9 mouse cellular contexts compared by ENCODE assay signal in the genomic region with DNA sequence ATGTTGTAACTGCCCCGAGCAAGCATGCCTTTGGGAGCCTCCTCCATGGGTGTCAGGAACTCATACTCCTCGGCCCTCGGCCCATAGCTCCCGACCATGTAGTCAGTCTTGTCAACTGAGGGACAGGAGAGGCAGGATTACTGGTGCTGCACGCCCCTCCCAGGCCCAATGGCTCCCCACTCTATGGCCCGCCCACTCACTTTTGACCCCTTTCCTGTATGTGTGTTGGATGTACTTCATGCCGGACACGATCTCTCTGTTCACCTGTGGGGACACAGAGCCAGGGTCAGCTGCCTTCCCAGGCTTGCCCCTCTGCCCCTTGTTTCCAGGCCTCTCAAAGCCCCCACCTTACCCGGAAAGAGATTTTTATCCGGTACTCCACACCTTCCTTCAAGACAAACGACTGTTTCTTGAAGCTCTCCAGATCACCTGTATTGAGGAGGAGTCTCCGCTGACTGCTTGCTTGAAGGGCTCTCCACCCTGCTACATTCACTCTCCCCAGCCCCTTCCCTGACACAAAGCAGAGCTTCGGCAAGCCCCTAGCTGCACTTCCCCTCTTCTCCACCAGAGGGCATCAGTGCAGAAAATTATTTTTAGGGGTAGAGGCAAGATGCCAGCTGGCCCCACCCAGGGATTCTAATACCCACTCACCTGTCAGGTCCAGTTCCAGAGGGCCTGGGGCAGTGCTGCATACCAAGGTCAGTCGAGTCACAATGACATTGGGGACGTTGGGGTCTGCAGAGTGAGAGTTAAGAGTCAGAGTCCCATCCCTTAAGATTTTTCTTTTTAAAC. TPM values are rescaled to one million over a fixed set of nuclear protein-coding genes. Genes with fewer than 3 reads are reported as not detected.
DNase-seq lines count a peak whose midpoint lies in the region; ATAC-seq and TF ChIP-seq lines count a peak whose summit lies in the region.
"Had no signal": no experiment of that assay in that cellular context is flagged by ENCODE, and none has a peak within 500 bp of the region (broad histone marks: within the 10 kb centered on the region; RNA-seq: fewer than 3 reads in every experiment).

No protein-coding gene starts in this region.

- H3K9ac ChIP-seq in CH12.LX (ENCODE audit: insufficient read depth, low read depth) = peak overlapping the region; percentile 93; the same call in 1 of the 2 replicates
- 0 out of 2 replicates have a peak overlapping the region, but pooled peaks have one; percentile 75 for H3K9ac ChIP-seq in embryonic facial prominence, embryonic 15.5 days
- H3K9ac ChIP-seq in heart, embryonic 13.5 days = peak overlapping the region; percentile 98
- H3K9ac ChIP-seq in kidney, postnatal 0 days (ENCODE audit: low read depth, low read length) = peak overlapping the region; percentile 97; the same call in 1 of the 2 replicates
- peak overlapping the region; percentile 91; the same call in 1 of the 2 replicates for H3K9ac ChIP-seq in neural tube, embryonic 15.5 days (replicated peaks)

- peak overlapping the region; percentile 77 to 99 (median 85) for H3K4me3 ChIP-seq in CH12.LX (replicated peaks in 1 of 3; ENCODE audit: low read depth in 2 of 3, low read length in 2 of 3, poor library complexity in 1 of 3)
- H3K4me3 ChIP-seq in embryonic facial prominence, embryonic 15.5 days (replicated peaks) = peak overlapping the region; percentile 84
- H3K4me3 ChIP-seq in heart, embryonic 13.5 days = peak overlapping the region; percentile 96
- peak overlapping the region; percentile 91 for H3K4me3 ChIP-seq in kidney, postnatal 0 days (replicated peaks; ENCODE audit: low read depth, low read length)
- peak overlapping the region; percentile 36 for H3K4me3 ChIP-seq in lung, adult 2 months (replicated peaks; ENCODE audit: extremely low read depth, low read depth, low read length)
- H3K4me3 ChIP-seq in neural tube, embryonic 15.5 days (replicated peaks) = peak overlapping the region; percentile 89

- no peak; the same call in 1 of the 2 replicates for TF ChIP-seq POLR2A in CH12.LX (IDR thresholded peaks at IDR 0.05; ENCODE audit: low read depth, low read length)
- TF ChIP-seq POLR2A in lung, adult 2 months (IDR thresholded peaks at IDR 0.05; ENCODE audit: borderline replicate concordance, extremely low read depth, low read depth, low read length) = no peak

- H3K36me3 ChIP-seq in CH12.LX (replicated peaks in 1 of 2; ENCODE audit: control insufficient read depth in 1 of 2, insufficient read depth in 1 of 2, low read length in 1 of 2) = peaks cover 36 to 54% of the 10 kb centered on the region in 2 experiments
- peaks cover 34% of the 10 kb centered on the region for H3K36me3 ChIP-seq in embryonic facial prominence, embryonic 15.5 days
- H3K36me3 ChIP-seq in heart, embryonic 13.5 days = peaks cover 55% of the 10 kb centered on the region
- H3K36me3 ChIP-seq in kidney, postnatal 0 days (ENCODE audit: insufficient read depth, low read length) = peaks cover 20% of the 10 kb centered on the region
- peaks cover 30% of the 10 kb centered on the region for H3K36me3 ChIP-seq in neural tube, embryonic 15.5 days

- peak; percentile 28 for TF ChIP-seq RAD21 in CH12.LX (IDR thresholded peaks at IDR 0.05; ENCODE audit: low read depth, low read length)

- no peaks in the 10 kb centered on the region for H3K27me3 ChIP-seq in CH12.LX (replicated peaks)
- no peaks in the 10 kb centered on the region for H3K27me3 ChIP-seq in embryonic facial prominence, embryonic 15.5 days
- no peaks in the 10 kb centered on the region for H3K27me3 ChIP-seq in heart, embryonic 13.5 days (replicated peaks)
- H3K27me3 ChIP-seq in kidney, postnatal 0 days (ENCODE audit: insufficient read depth, low read length) = no peaks in the 10 kb centered on the region
- H3K27me3 ChIP-seq in neural tube, embryonic 15.5 days (replicated peaks) = no peaks in the 10 kb centered on the region

- peaks cover 11 to 63% of the 10 kb centered on the region in 2 experiments for H3K4me1 ChIP-seq in CH12.LX (ENCODE audit: control insufficient read depth in 1 of 2, insufficient read depth in 2 of 2)
- peaks cover 32% of the 10 kb centered on the region for H3K4me1 ChIP-seq in embryonic facial prominence, embryonic 15.5 days
- peaks cover 36% of the 10 kb centered on the region for H3K4me1 ChIP-seq in heart, embryonic 13.5 days
- H3K4me1 ChIP-seq in kidney, postnatal 0 days (replicated peaks; ENCODE audit: insufficient read depth, low read length) = peaks cover 15% of the 10 kb centered on the region
- peaks cover 17% of the 10 kb centered on the region for H3K4me1 ChIP-seq in lung, adult 2 months (ENCODE audit: control insufficient read depth, insufficient read depth, low read length)
- peaks cover 31% of the 10 kb centered on the region for H3K4me1 ChIP-seq in neural tube, embryonic 15.5 days

- TF ChIP-seq EP300 in CH12.LX (IDR thresholded peaks at IDR 0.05; ENCODE audit: low read length) = no peak

- no peak overlapping the region for H3K27ac ChIP-seq in CH12.LX (ENCODE audit: insufficient read depth, low read depth)
- H3K27ac ChIP-seq in embryonic facial prominence, embryonic 15.5 days (replicated peaks) = peak overlapping the region; percentile 95
- peak overlapping the region; percentile 94 for H3K27ac ChIP-seq in heart, embryonic 13.5 days (replicated peaks)
- H3K27ac ChIP-seq in kidney, postnatal 0 days = peak overlapping the region; percentile 96; the same call in 1 of the 2 replicates
- peak overlapping the region; percentile 97 for H3K27ac ChIP-seq in neural tube, embryonic 15.5 days (replicated peaks)

- peaks cover 4% of the 10 kb centered on the region for H3K9me3 ChIP-seq in CH12.LX (replicated peaks; ENCODE audit: low read length)
- H3K9me3 ChIP-seq in embryonic facial prominence, embryonic 15.5 days (replicated peaks) = no peaks in the 10 kb centered on the region
- H3K9me3 ChIP-seq in heart, embryonic 13.5 days = peaks cover 5% of the 10 kb centered on the region
- no peaks in the 10 kb centered on the region for H3K9me3 ChIP-seq in kidney, postnatal 0 days (replicated peaks; ENCODE audit: low read length)
- H3K9me3 ChIP-seq in neural tube, embryonic 15.5 days (replicated peaks) = no peaks in the 10 kb centered on the region

- peak overlapping the region; percentile 95 for H3K4me2 ChIP-seq in CH12.LX (ENCODE audit: insufficient read depth, low read depth, poor library complexity, severe bottlenecking)
- peak overlapping the region; percentile 88 for H3K4me2 ChIP-seq in embryonic facial prominence, embryonic 15.5 days (replicated peaks)
- peak overlapping the region; percentile 88 for H3K4me2 ChIP-seq in heart, embryonic 13.5 days
- peak overlapping the region; percentile 94 for H3K4me2 ChIP-seq in kidney, postnatal 0 days (ENCODE audit: low read length)
- peak overlapping the region; percentile 96 for H3K4me2 ChIP-seq in neural tube, embryonic 15.5 days

- DNase-seq in CH12.LX (ENCODE audit: extremely low read depth) = peak; percentile 84
- DNase-seq in adrenal gland, postnatal 36 days = peak; percentile 63 to 75
- peak; percentile 79 for DNase-seq in kidney, postnatal 0 days (ENCODE audit: low spot score)
- peak; percentile 78 for DNase-seq in lung, adult 2 months
- DNase-seq in thymus, postnatal 10 days (ENCODE audit: low spot score in 2 of 2) = peak; percentile 77 to 89

- in situ Hi-C loops in CH12.LX (cut with MboI; ENCODE audit: low pct_ligation_motif_present, low pct_unique_long_range_greater_than_20kb, low sequenced_read_pairs) = no loop called here

- ATAC-seq in embryonic facial prominence, embryonic 15.5 days (ENCODE audit: insufficient number of reproducible peaks, low FRiP score, low TSS enrichment, low read depth) = no peak
- ATAC-seq in heart, embryonic 13.5 days (ENCODE audit: extremely low read depth, insufficient number of reproducible peaks, low FRiP score, low TSS enrichment) = no peak
- peak; percentile 1; the same call in 1 of the 2 replicates for ATAC-seq in kidney, postnatal 0 days (replicated peaks; ENCODE audit: low FRiP score, low read depth)
- ATAC-seq in neural tube, embryonic 15.5 days (ENCODE audit: low FRiP score) = no peak

- TF ChIP-seq CTCF in CH12.LX (conservative IDR thresholded peaks at IDR 0.05 in 1 of 2, IDR thresholded peaks at IDR 0.05 in 1 of 2; ENCODE audit: low read depth in 2 of 2, low read length in 2 of 2) = peak; percentile 86 to 98
- TF ChIP-seq CTCF in kidney, postnatal 0 days (IDR thresholded peaks at IDR 0.05; ENCODE audit: low read depth) = peak; percentile 90
- peak; percentile 75 for TF ChIP-seq CTCF in lung, adult 2 months (IDR thresholded peaks at IDR 0.05; ENCODE audit: insufficient read depth, low read length)

- dilution Hi-C loops in CH12.LX (cut with MboI; ENCODE audit: extremely low pct_ligation_motif_present, extremely low pct_unique_long_range_greater_than_20kb, low sequenced_read_pairs) = no loop called here

- H3K79me2 ChIP-seq in CH12.LX (replicated peaks; ENCODE audit: control insufficient read depth, extremely low read depth, insufficient read depth, poor library complexity, severe bottlenecking) = peaks cover 27% of the 10 kb centered on the region

- 53% methylated on average over 15 of the region's 15 CpGs for WGBS in embryonic facial prominence, embryonic 15.5 days
- WGBS in heart, embryonic 13.5 days = 44% methylated on average over 15 of the region's 15 CpGs
- 45% methylated on average over 15 of the region's 15 CpGs for WGBS in kidney, postnatal 0 days
- WGBS in lung, adult 2 months = 44% methylated on average over 15 of the region's 15 CpGs
- WGBS in neural tube, embryonic 15.5 days = 71% methylated on average over 15 of the region's 15 CpGs

RNA-seq across cellular contexts. Expression of gene Arhgdia, which starts 1.9 kb away (rescaled TPM):
- total RNA-seq in CH12.LX (2012; rRNA removed) (417 and 467 TPM in 2 replicates), CH12.LX (2014; rRNA removed) (126 and 172 TPM in 2 replicates)
- 957 and 958 TPM in 2 replicates for polyA plus RNA-seq in CH12.LX (2012; ENCODE audit: insufficient read length, low read depth)
- 100 to 1,000 TPM; 348 to 361 TPM for total RNA-seq in adrenal gland, postnatal 36 days (2021)
- polyA plus RNA-seq in embryonic facial prominence, embryonic 15.5 days (2015; fragmentation: Nextera tagmentation; extraction: Ambion mirVana) = 593 and 594 TPM in 2 replicates
- 435 and 436 TPM in 2 replicates for polyA plus RNA-seq in heart, embryonic 13.5 days (2015; fragmentation: Nextera tagmentation; extraction: Ambion mirVana)
- 444 and 506 TPM in 2 replicates for polyA plus RNA-seq in kidney, postnatal 0 days (2015; fragmentation: Nextera tagmentation; extraction: Ambion mirVana)
- polyA plus RNA-seq in lung, adult 2 months (2012; rRNA removed) = 890 and 923 TPM in 2 replicates
- polyA plus RNA-seq in neural tube, embryonic 15.5 days (2015; fragmentation: Nextera tagmentation; extraction: Ambion mirVana) = 488 and 542 TPM in 2 replicates

RNA-seq across cellular contexts. Expression of gene P4hb, which starts 6.5 kb away (rescaled TPM):
- 531 and 594 TPM in 2 replicates for total RNA-seq in CH12.LX (2012; rRNA removed)
- 453 and 486 TPM in 2 replicates for total RNA-seq in CH12.LX (2014; rRNA removed)
- polyA plus RNA-seq in CH12.LX (2012; ENCODE audit: insufficient read length, low read depth) = 644 and 662 TPM in 2 replicates
- total RNA-seq in adrenal gland, postnatal 36 days (2021) = 100 to 1,000 TPM; 490 to 574 TPM
- 831 and 838 TPM in 2 replicates for polyA plus RNA-seq in embryonic facial prominence, embryonic 15.5 days (2015; fragmentation: Nextera tagmentation; extraction: Ambion mirVana)
- 427 and 448 TPM in 2 replicates for polyA plus RNA-seq in heart, embryonic 13.5 days (2015; fragmentation: Nextera tagmentation; extraction: Ambion mirVana)
- polyA plus RNA-seq in kidney, postnatal 0 days (2015; fragmentation: Nextera tagmentation; extraction: Ambion mirVana) = 635 and 676 TPM in 2 replicates
- polyA plus RNA-seq in lung, adult 2 months (2012; rRNA removed) = 192 and 254 TPM in 2 replicates
- polyA plus RNA-seq in neural tube, embryonic 15.5 days (2015; fragmentation: Nextera tagmentation; extraction: Ambion mirVana) = 282 and 351 TPM in 2 replicates

RNA-seq across cellular contexts. Expression of gene Alyref, which starts 18.7 kb away (rescaled TPM):
- total RNA-seq in CH12.LX (2012; rRNA removed) = 582 and 793 TPM in 2 replicates
- total RNA-seq in CH12.LX (2014; rRNA removed) = 358 and 361 TPM in 2 replicates
- polyA plus RNA-seq in CH12.LX (2012; ENCODE audit: insufficient read length, low read depth) = 444 and 451 TPM in 2 replicates
- 10 to 100 TPM; 97.0 to 99.2 TPM for total RNA-seq in adrenal gland, postnatal 36 days (2021)
- polyA plus RNA-seq in embryonic facial prominence, embryonic 15.5 days (2015; fragmentation: Nextera tagmentation; extraction: Ambion mirVana) = 420 and 426 TPM in 2 replicates
- 253 and 284 TPM in 2 replicates for polyA plus RNA-seq in heart, embryonic 13.5 days (2015; fragmentation: Nextera tagmentation; extraction: Ambion mirVana)
- polyA plus RNA-seq in kidney, postnatal 0 days (2015; fragmentation: Nextera tagmentation; extraction: Ambion mirVana) = 341 and 361 TPM in 2 replicates
- 26.1 and 29.1 TPM in 2 replicates for polyA plus RNA-seq in lung, adult 2 months (2012; rRNA removed)
- polyA plus RNA-seq in neural tube, embryonic 15.5 days (2015; fragmentation: Nextera tagmentation; extraction: Ambion mirVana) = 219 and 265 TPM in 2 replicates

RNA-seq across cellular contexts. Expression of gene Anapc11, which starts 18.7 kb away (rescaled TPM):
- 108 and 114 TPM in 2 replicates for total RNA-seq in CH12.LX (2012; rRNA removed)
- 51.7 and 57.0 TPM in 2 replicates for total RNA-seq in CH12.LX (2014; rRNA removed)
- polyA plus RNA-seq in CH12.LX (2012; ENCODE audit: insufficient read length, low read depth) = 142 and 145 TPM in 2 replicates
- total RNA-seq in adrenal gland, postnatal 36 days (2021) = 100 to 1,000 TPM in 1 of 2 experiments, 10 to 100 TPM in 1; 86.0 to 102 TPM
- polyA plus RNA-seq in embryonic facial prominence, embryonic 15.5 days (2015; fragmentation: Nextera tagmentation; extraction: Ambion mirVana) = 219 and 224 TPM in 2 replicates
- polyA plus RNA-seq in heart, embryonic 13.5 days (2015; fragmentation: Nextera tagmentation; extraction: Ambion mirVana) = 174 and 199 TPM in 2 replicates
- polyA plus RNA-seq in kidney, postnatal 0 days (2015; fragmentation: Nextera tagmentation; extraction: Ambion mirVana) = 159 and 168 TPM in 2 replicates
- polyA plus RNA-seq in lung, adult 2 months (2012; rRNA removed) = 136 and 159 TPM in 2 replicates
- 206 and 208 TPM in 2 replicates for polyA plus RNA-seq in neural tube, embryonic 15.5 days (2015; fragmentation: Nextera tagmentation; extraction: Ambion mirVana)

RNA-seq across cellular contexts. Expression of gene Ppp1r27, which starts 28.6 kb away (rescaled TPM):
- total RNA-seq in CH12.LX (2012; rRNA removed) (not detected in 2 replicates), CH12.LX (2014; rRNA removed) (not detected in 2 replicates)
- not detected in 2 replicates for polyA plus RNA-seq in CH12.LX (2012; ENCODE audit: insufficient read length, low read depth)
- 1 to 10 TPM in 1 of 2 experiments, under 1 TPM in 1; 0.56 to 1.3 TPM for total RNA-seq in adrenal gland, postnatal 36 days (2021)
- polyA plus RNA-seq in embryonic facial prominence, embryonic 15.5 days (2015; fragmentation: Nextera tagmentation; extraction: Ambion mirVana) = 1.8 and 2.3 TPM in 2 replicates
- polyA plus RNA-seq in heart, embryonic 13.5 days (2015; fragmentation: Nextera tagmentation; extraction: Ambion mirVana) = not detected in 2 replicates
- 0.30 TPM in 1 of 2 replicates, not detected in the other for polyA plus RNA-seq in kidney, postnatal 0 days (2015; fragmentation: Nextera tagmentation; extraction: Ambion mirVana)
- polyA plus RNA-seq in lung, adult 2 months (2012; rRNA removed) = 3.3 TPM in 1 of 2 replicates, not detected in the other
- polyA plus RNA-seq in neural tube, embryonic 15.5 days (2015; fragmentation: Nextera tagmentation; extraction: Ambion mirVana) = 0.69 and 14.1 TPM in 2 replicates
- total RNA-seq: hematopoietic stem cell, adult 5-6 weeks had no signal

Comparison
In these comparisons a context has a peak if more than half of its experiments do, and no peak if none do; other contexts are left out.
1. H3K4me3 ChIP-seq: peak in every context shown above with its lines; median percentile 96 in heart, embryonic 13.5 days; 91 in kidney, postnatal 0 days; 89 in neural tube, embryonic 15.5 days; 85 in CH12.LX; 84 in embryonic facial prominence, embryonic 15.5 days; 36 in lung, adult 2 months.